Mouse (Mus musculus): ENCODE data around the gene Usf1. TPM values are rescaled to one million over a fixed set of nuclear protein-coding genes. Genes with fewer than 3 reads are reported as not detected.

The Usf1 gene
- polyA plus RNA-seq, 1 experiment from 2014 or later = 113 TPM

DNA sequence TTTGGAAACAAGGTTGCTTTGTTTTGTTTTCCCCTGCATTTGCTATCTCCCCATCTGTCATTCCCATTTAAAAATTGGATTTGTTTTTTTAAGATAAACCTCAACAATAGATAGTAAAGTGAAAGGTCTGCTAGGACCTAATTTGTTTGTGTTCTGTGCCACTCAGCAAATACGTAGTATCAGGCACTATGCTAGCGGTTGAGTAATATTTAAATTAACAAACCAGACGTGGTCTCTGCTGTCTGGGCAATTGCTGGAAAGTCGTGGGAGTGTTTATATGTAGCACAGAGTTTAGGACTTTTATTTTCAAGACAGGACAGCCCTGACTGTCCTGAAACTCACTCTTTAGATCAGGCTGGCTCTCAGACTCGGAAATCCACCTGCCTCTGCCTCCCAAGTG is 41.4 kb downstream of the Usf1 start:
- Histone ChIP-seq H3K27me3 (no peaks in the 10 kb centered on the region), H3K4me2 (no peak overlapping the region), H3K9me3 (no peaks in the 10 kb centered on the region), H3K36me3 (no peaks in the 10 kb centered on the region), H3K4me3 (replicated peaks) (no peak overlapping the region), H3K27ac (no peak overlapping the region), H3K4me1 (replicated peaks) (0 out of 2 replicates have a peak, but pooled peaks cover 3% of the 10 kb centered on the region), H3K9ac (replicated peaks) (no peak overlapping the region)
- WGBS = 70% methylated on average over 5 of the region's 5 CpGs
- no peak for ATAC-seq (ENCODE audit: insufficient number of reproducible peaks, insufficient read depth, low FRiP score, low TSS enrichment, low read depth)

DNA sequence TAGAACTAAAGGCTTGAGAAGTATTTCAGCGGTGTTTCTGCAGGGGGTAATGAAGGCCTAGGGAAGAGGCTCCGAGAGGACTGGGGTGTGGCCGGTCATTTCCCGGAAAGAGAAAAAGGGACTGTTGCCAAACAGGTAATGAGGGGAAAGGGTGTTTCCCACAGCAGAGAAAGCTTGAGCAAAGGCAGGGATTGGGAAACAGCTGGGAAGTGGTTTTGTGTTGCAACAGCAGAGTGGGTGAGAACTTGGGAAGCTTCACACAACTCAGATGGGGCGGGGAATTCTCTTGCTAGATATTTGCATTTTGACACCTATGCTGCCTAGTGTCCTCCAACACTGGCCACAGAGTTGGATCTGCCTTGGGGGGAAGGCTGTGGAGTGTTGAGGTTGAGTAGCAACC is 41.8 kb downstream of the Usf1 start:
- Histone ChIP-seq H3K36me3 (no peaks in the 10 kb centered on the region), H3K4me3 (replicated peaks) (no peak overlapping the region), H3K9ac (replicated peaks) (no peak overlapping the region), H3K9me3 (no peaks in the 10 kb centered on the region), H3K4me1 (replicated peaks) (no peaks in the 10 kb centered on the region), H3K27me3 (no peaks in the 10 kb centered on the region), H3K27ac (no peak overlapping the region), H3K4me2 (no peak overlapping the region)
- ATAC-seq (ENCODE audit: insufficient number of reproducible peaks, insufficient read depth, low FRiP score, low TSS enrichment, low read depth) = no peak
- WGBS = 81% methylated on average over 5 of the region's 5 CpGs

DNA sequence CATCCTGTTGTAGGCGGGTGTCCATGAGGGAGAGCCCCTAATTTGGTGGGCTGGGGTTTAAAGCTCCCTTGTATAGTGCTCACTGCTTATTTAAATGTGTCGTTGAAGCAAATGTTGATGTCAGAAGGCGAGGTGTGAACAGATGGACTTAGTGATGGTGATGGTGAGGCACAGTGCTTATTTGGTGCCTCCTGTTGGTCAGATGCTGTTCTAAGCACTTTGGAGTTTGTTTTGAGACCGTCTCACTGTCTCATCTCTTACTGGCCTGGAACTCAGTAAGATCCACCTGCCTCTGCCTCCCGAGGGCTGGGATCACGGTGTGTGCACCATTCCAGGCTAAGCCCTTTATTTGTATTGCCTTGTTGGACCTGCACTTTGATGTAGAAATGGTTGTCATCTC is 43.8 kb downstream of the Usf1 start:
- H3K4me2 ChIP-seq = no peak overlapping the region
- no peak overlapping the region for H3K9ac ChIP-seq (replicated peaks)
- H3K4me3 ChIP-seq (replicated peaks) = no peak overlapping the region
- peaks cover 4% of the 10 kb centered on the region for H3K4me1 ChIP-seq (replicated peaks)
- no peaks in the 10 kb centered on the region for H3K27me3 ChIP-seq
- 75% methylated on average over 6 of the region's 6 CpGs for WGBS
- no peaks in the 10 kb centered on the region for H3K36me3 ChIP-seq
- no peaks in the 10 kb centered on the region for H3K9me3 ChIP-seq
- ATAC-seq (ENCODE audit: insufficient number of reproducible peaks, insufficient read depth, low FRiP score, low TSS enrichment, low read depth) = no peak
- no peak overlapping the region for H3K27ac ChIP-seq

DNA sequence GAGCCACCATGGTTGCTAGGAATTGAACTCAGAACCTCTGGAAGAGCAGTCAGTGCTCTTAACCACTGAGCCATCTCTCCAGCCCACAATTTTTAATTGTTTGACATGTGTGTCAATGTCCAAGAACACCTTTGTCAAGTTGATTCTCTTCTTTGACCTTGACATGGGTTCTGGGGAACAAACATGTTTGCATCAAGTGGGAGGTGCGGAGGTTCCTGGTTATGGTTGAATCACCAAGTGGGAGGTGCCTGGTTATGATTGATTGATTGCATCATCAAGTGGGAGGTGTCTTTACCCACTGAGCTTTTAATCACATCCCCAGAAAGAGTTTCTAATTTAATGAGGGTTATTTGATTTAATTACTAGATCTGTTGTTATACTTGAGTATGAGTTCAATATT is 46.5 kb downstream of the Usf1 start:
- no peak overlapping the region for H3K27ac ChIP-seq
- no peak for ATAC-seq (ENCODE audit: insufficient number of reproducible peaks, insufficient read depth, low FRiP score, low TSS enrichment, low read depth)
- H3K36me3 ChIP-seq = peaks cover 6% of the 10 kb centered on the region; the same call in 1 of the 2 replicates
- H3K4me1 ChIP-seq (replicated peaks) = peaks cover 7% of the 10 kb centered on the region
- H3K9me3 ChIP-seq = no peaks in the 10 kb centered on the region
- no peak overlapping the region for H3K9ac ChIP-seq (replicated peaks)
- 97% methylated on average over 1 of the region's 1 CpGs for WGBS
- H3K4me3 ChIP-seq (replicated peaks) = no peak overlapping the region
- no peaks in the 10 kb centered on the region for H3K27me3 ChIP-seq
- no peak overlapping the region for H3K4me2 ChIP-seq

DNA sequence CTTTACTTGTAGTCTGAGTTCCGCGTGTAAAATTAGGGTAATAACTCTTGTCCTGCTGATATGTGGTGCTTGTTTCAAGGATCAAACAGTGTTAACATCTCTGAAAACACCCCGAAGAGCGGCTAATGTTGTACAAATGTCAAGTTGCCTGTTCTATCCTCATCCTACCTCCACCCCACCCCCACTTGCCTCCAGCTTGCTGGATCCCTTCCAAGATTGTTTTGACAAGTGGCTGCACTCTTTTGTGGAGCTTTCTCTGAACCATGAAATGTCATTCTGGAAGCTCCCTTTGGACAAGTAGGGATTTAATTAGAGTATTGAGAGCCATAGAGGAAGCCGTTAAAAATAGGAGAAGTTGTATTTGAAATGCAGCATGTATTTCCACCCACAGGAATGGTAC is 48.7 kb downstream of the Usf1 start:
- Histone ChIP-seq H3K9me3 (no peaks in the 10 kb centered on the region), H3K27me3 (no peaks in the 10 kb centered on the region), H3K4me3 (replicated peaks) (no peak overlapping the region), H3K36me3 (peaks cover 6% of the 10 kb centered on the region; the same call in 1 of the 2 replicates), H3K4me1 (replicated peaks) (peaks cover 7% of the 10 kb centered on the region), H3K4me2 (no peak overlapping the region), H3K9ac (replicated peaks) (no peak overlapping the region), H3K27ac (no peak overlapping the region)
- 44% methylated on average over 5 of the region's 5 CpGs for WGBS
- ATAC-seq (ENCODE audit: insufficient number of reproducible peaks, insufficient read depth, low FRiP score, low TSS enrichment, low read depth) = no peak

DNA sequence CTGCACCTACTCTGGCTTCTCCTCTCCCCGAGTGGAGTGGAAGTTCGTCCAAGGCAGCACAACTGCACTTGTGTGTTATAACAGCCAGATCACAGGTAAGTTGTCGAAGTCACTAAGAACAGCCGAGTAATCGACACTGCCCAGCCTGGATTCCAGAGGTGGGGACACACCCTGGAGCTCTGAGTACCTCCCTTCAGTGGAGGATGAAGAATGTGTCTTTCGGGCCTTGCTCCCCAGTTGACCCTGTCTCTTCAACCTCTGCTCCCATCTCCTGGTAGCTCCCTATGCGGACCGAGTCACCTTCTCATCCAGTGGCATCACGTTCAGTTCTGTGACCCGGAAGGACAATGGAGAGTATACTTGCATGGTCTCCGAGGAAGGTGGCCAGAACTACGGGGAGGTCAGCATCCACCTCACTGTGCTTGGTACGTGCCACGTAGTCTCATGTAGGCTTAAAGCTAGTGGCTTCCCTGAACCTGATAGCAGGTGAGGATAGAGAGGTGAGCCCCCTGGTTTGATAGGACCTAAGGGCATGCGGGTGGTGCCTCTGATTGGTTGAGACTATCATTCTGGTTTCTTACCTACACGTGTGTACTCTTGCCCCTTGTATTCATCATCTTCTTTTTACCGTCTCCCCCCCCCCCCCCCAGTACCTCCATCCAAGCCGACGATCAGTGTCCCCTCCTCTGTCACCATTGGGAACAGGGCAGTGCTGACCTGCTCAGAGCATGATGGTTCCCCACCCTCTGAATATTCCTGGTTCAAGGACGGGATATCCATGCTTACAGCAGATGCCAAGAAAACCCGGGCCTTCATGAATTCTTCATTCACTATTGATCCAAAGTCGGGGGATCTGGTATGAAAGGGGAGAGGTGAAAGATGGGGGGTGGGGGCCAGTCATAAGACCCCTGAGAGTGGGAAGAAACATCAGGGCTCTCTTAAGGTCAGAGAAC is 49.7 kb downstream of the Usf1 start:
- no peaks in the 10 kb centered on the region for H3K9me3 ChIP-seq
- no peaks in the 10 kb centered on the region for H3K27me3 ChIP-seq
- H3K4me2 ChIP-seq = no peak overlapping the region
- peaks cover 7% of the 10 kb centered on the region for H3K4me1 ChIP-seq (replicated peaks)
- 92% methylated on average over 22 of the region's 22 CpGs for WGBS
- no peak overlapping the region for H3K4me3 ChIP-seq (replicated peaks)
- H3K36me3 ChIP-seq = peaks cover 6% of the 10 kb centered on the region; the same call in 1 of the 2 replicates
- H3K9ac ChIP-seq (replicated peaks) = no peak overlapping the region
- H3K27ac ChIP-seq = no peak overlapping the region
- ATAC-seq (ENCODE audit: insufficient number of reproducible peaks, insufficient read depth, low FRiP score, low TSS enrichment, low read depth) = no peak

DNA sequence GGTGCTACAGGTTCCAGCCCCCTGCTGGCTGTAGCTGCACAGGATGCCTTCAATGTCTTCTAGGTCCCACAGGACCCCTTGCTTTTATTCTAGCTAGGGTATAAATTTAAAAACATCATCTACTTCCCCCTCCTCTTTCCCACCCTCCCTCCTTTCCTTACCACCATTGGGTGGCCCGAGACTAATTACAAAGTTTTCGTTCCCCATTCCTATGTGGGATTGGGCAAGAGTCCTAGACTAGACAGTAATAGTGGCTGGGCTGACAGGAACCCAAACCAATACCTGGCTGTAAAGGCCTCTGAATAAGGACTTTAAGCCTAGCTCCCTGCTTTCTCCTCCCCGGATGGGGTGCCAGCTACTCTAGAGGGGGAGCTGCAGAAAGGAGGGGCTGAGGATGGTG is 52.0 kb downstream of the Usf1 start:
- 91% methylated on average over 3 of the region's 3 CpGs for WGBS
- Histone ChIP-seq H3K4me2 (no peak overlapping the region), H3K27me3 (no peaks in the 10 kb centered on the region), H3K27ac (no peak overlapping the region), H3K4me1 (replicated peaks) (peaks cover 7% of the 10 kb centered on the region), H3K36me3 (peaks cover 6% of the 10 kb centered on the region; the same call in 1 of the 2 replicates), H3K4me3 (replicated peaks) (no peak overlapping the region), H3K9me3 (no peaks in the 10 kb centered on the region), H3K9ac (replicated peaks) (no peak overlapping the region)
- ATAC-seq (ENCODE audit: insufficient number of reproducible peaks, insufficient read depth, low FRiP score, low TSS enrichment, low read depth) = no peak

GRCm38 (mm10) chr1:171465749-171466412 is 54.8 kb downstream of the Usf1 start:
- Histone ChIP-seq H3K4me3 (replicated peaks) (no peak overlapping the region), H3K9ac (replicated peaks) (no peak overlapping the region), H3K27ac (no peak overlapping the region), H3K27me3 (0 out of 2 replicates have a peak, but pooled peaks cover under 1% of the 10 kb centered on the region), H3K36me3 (peaks cover 6% of the 10 kb centered on the region; the same call in 1 of the 2 replicates), H3K4me1 (replicated peaks) (no peaks in the 10 kb centered on the region), H3K4me2 (no peak overlapping the region), H3K9me3 (no peaks in the 10 kb centered on the region)
- 88% methylated on average over 5 of the region's 5 CpGs for WGBS
- ATAC-seq (ENCODE audit: insufficient number of reproducible peaks, insufficient read depth, low FRiP score, low TSS enrichment, low read depth) = no peak

DNA sequence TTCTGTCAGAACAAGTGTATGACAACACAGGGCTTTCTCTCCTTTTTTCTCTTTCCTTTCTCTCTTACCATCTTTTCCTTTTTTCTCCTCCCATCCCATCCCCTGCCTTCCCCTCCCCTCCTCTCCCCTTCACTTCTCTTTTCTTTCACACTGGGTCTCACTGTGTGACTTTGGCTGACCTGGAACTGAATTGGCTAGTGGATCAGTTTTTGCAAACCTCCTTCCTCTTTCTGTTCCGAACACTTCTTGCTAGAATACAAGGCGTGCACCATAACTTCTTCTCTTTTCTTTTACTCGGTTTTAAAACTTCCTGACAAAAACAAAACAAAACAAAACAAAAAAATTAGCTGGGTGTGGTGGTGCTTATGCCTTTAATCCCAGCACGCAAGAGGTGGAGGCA is 55.5 kb downstream of the Usf1 start:
- 0 out of 2 replicates have a peak, but pooled peaks cover 3% of the 10 kb centered on the region for H3K27me3 ChIP-seq
- no peak for ATAC-seq (ENCODE audit: insufficient number of reproducible peaks, insufficient read depth, low FRiP score, low TSS enrichment, low read depth)
- H3K9ac ChIP-seq (replicated peaks) = no peak overlapping the region
- H3K4me2 ChIP-seq = no peak overlapping the region
- H3K27ac ChIP-seq = no peak overlapping the region
- no peaks in the 10 kb centered on the region for H3K4me1 ChIP-seq (replicated peaks)
- H3K9me3 ChIP-seq = no peaks in the 10 kb centered on the region
- peaks cover 4% of the 10 kb centered on the region; the same call in 1 of the 2 replicates for H3K36me3 ChIP-seq
- H3K4me3 ChIP-seq (replicated peaks) = no peak overlapping the region
- WGBS = 84% methylated on average over 4 of the region's 4 CpGs

All from limb, embryonic 12.5 days (tissue).